Mouse (Mus musculus) CD4-positive naive resting alpha-beta T cell, adult 57 days (primary cell): ENCODE measurements around the gene Gm3604. TPM values are rescaled to one million over a fixed set of nuclear protein-coding genes. Genes with fewer than 3 reads are reported as not detected.

Source experiments
- total RNA-seq: library from RNA; stranded (reverse); gene quantifications from one replicate; pipeline ENCODE4 v1.2.4, GENCODE M21; 2023

Gm3604 gene
- 0.59 TPM for total RNA-seq

DNA sequence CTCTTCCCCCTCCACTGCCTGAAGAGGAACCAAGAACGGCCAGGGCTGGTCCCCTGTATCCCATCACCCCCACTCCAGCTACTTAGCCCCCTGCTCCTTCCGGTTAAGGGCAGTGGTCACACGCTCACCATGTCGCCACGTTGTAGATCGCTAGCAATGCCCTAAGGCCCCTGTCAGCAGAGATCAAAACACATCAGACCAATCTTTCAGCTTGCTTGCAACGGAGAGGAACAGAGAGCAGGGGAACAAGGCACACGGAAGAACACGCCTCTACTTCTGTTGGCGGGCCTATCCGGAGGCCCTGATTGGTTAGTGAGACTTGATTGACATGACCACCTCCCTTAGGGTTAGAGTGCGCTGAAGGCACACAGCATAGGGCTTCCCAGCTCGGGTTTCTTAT lies at the start of gene Gm3604:
TSS of gene Gm3604 (minus strand) at position 226 of the 400 bp plus-strand sequence.

Other genes with a start within 250 kb of the Gm3604 start
- 12.2 TPM for gene Gm49359, start 83.7 kb upstream of the Gm3604 start, total RNA-seq
- not detected for gene Zfp935, start 175.3 kb upstream of the Gm3604 start, total RNA-seq
- gene Zfp934, start 188.0 kb upstream of the Gm3604 start, total RNA-seq, result 22.0 TPM
- 1.9 TPM for gene 6720489N17Rik, start 241.0 kb upstream of the Gm3604 start, total RNA-seq